Mouse (Mus musculus): ENCODE results near the gene Rmdn2. TPM values are rescaled to one million over a fixed set of nuclear protein-coding genes. Genes with fewer than 3 reads are reported as not detected.

The Rmdn2 gene
- total RNA-seq, 2 experiments from 2014 or later, result 287 to 356 TPM

DNA sequence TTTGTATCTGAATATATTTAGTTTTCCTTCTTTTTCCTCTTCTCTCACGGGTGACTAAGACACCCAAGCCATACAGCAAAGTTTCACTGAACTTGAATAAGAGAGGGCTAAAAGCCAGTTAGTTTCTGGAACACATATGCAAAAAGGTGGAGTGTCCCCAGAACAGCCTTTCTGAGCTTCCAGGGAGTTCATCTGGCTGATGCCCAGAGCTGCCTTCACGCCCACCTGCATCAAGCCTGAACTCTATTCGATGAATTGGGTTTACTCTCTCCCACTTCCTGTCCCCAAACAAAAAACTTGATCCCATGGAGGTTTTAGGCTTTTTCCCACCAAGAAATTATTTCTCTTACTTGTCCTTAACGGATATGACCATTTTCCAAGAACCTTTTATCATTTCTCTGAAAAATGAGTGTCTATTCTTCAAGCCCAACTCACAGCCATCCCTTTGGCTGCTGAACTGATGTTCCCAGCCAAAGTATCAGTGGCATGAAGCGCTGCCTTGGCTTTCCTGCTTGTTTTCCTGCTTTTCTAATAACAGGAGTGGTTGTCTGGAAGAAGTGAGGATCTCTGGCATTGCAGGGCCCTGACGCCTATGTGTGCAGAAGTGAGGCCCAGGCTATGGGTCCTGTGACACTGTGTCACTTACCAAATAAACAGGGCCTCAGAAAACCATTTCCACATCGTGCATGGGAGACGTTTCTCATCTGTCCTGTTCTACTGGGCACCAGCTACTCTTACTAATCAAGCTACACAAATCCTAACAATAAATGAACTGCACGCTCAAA lies 94.2 kb downstream of the Rmdn2 start:
- DNase-seq, result no peak

GRCm38 (mm10) chr17:79708168-79708567 lies 96.5 kb downstream of the Rmdn2 start:
- DNase-seq, result no peak

GRCm38 (mm10) chr17:79709718-79710117 lies 98.1 kb downstream of the Rmdn2 start:
- no peak for DNase-seq

GRCm38 (mm10) chr17:79710246-79710842 lies 98.7 kb downstream of the Rmdn2 start:
- no peak for DNase-seq

DNA sequence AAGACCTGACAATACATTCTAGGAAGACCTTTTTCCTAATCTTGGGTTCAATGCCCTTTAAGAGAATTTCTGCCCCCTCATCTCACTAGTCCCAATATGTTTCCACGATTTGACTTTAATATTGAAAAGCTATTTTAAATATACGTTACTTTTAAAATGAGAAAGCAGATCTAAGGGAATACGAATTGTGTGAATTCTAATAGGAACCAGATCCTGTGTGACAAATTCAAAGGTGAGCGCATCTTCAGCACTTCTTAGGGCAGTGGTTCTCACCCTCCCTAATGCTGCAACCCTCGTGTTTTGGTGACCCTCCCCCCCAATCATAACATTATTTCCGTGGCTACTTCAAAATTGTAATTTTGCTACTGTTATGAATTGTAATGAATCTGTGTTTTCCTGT lies 100.3 kb downstream of the Rmdn2 start:
- no peak for DNase-seq

GRCm38 (mm10) chr17:79712536-79712935 lies 100.9 kb downstream of the Rmdn2 start:
- DNase-seq, result no peak

- no peak for DNase-seq
Observed at GRCm38 (mm10) chr17:79713276-79713642, 101.6 kb downstream of the Rmdn2 start.

GRCm38 (mm10) chr17:79713643-79714367 lies 102.1 kb downstream of the Rmdn2 start:
- DNase-seq, result peak; percentile 56 to 61

- DNase-seq, result no peak
Observed at GRCm38 (mm10) chr17:79714368-79714895, 102.8 kb downstream of the Rmdn2 start.

DNA sequence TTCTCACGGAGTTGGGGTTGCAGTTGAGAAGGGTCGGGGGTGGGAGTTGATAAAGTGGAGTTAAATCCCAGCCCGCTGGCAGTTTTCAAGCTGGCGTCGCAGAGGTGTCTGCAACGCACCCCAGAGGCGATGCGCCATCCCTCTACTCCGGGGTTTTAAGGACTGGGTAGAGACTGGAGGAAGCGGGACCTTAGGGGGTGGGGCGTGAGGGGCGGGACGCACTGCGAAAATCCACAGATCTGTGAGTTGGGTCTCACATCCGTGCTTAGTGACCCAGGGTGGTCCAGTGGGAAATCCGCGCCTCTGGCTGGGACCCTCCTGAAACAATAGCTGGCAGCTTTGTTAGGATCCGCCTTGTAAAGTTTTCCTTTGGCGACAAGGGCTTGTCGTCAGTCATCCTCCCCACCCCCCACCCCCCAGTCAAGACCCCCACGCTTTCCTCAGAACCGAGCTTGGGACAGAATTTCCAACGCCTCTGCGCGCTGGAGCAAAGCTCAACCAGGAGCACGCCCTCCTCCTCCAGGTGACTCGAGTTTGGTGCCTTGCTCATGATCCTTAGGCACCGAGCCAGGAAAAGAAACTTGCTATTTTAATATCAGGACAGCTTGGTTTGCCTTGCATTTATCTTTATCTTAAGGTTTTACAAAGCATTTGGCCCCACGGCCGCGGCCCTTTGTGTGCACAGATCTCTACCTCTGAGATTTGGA lies 103.4 kb downstream of the Rmdn2 start, which contains the start of gene Cyp1b1:
TSS of gene Cyp1b1 (minus strand) at position 131 of the 707 bp plus-strand sequence.
- DNase-seq, result peak in 1 of 2 experiments; percentile 35

DNA sequence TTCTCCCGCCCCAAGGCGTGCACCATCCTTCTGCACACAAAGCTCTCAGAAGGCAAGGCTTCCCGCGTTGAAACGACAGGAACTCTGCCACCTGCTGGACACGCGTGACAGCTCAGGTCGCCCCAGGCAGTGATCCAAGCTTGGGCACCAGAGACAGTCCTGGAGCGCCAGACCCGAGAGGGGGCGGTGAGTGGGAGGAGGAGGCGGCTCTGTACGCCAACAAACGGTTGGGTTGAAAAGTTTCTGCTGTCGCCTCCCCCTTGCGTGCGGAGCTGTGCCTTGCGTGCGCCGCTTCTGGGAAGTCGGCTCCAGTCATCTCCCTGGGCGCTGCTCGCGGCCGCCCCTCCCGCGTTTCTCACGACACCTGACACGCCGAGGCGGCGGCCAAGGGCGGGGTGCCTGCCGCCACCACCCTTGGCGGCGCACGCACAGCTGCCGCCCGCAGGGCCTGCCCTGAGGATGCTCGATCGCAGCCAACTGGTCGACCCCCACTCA lies 104.0 kb downstream of the Rmdn2 start:
- peak; percentile 90 to 91 for DNase-seq

GRCm38 (mm10) chr17:79720681-79721080 lies 109.0 kb downstream of the Rmdn2 start:
- DNase-seq, result no peak

- DNase-seq, result no peak
Observed at GRCm38 (mm10) chr17:79726613-79727012, 115.0 kb downstream of the Rmdn2 start.

- no peak for DNase-seq
Observed at GRCm38 (mm10) chr17:79728053-79728584, 116.5 kb downstream of the Rmdn2 start.

GRCm38 (mm10) chr17:79728585-79729503 lies 117.2 kb downstream of the Rmdn2 start:
- DNase-seq, result no peak

GRCm38 (mm10) chr17:79730988-79731387 lies 119.3 kb downstream of the Rmdn2 start:
- DNase-seq, result no peak

DNA sequence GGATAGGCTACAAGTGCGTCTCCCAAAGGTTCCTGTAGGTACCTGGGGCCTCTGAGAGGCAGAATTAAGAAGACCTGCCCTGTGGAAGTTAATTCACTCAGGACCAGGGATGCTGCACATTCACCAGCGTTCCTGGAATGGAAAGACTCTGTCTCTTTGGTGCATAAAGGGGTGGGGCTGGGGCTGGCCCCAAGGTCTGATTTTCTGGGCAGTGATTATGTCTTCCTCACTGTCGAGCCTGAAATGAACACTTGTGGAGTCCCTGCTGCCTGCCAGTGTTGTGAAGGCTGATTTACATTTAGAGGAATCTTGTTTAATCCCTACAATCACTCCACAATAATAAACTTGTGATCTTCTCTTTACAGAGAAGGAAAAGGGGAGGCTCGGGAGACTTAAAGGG lies 121.4 kb downstream of the Rmdn2 start:
- DNase-seq, result no peak

DNA sequence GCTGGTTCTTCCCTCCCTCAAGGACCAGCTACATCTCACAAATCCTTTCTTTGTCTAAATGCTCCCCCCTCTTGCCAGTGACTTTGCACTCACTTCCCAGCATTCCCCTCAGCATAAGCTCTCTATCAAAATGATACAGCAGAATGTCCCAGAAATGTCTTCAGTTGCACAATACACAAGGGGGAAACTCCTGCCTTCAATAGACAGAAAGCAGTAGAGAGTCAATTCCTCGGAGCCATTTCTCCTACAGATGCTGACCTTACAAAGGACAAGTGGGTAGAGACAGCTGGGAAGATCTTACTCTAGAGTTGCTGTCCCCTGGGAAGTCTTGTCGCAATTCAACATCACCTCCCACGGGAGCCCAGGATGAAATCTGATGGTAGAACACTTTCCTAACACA lies 125.9 kb downstream of the Rmdn2 start:
- no peak for DNase-seq

- no peak for DNase-seq
Observed at GRCm38 (mm10) chr17:79738847-79739498, 127.3 kb downstream of the Rmdn2 start.

- no peak for DNase-seq
Observed at GRCm38 (mm10) chr17:79742635-79743034, 131.0 kb downstream of the Rmdn2 start.
